Mouse (Mus musculus): Measurements from ENCODE around the gene Cap1.

DNA sequence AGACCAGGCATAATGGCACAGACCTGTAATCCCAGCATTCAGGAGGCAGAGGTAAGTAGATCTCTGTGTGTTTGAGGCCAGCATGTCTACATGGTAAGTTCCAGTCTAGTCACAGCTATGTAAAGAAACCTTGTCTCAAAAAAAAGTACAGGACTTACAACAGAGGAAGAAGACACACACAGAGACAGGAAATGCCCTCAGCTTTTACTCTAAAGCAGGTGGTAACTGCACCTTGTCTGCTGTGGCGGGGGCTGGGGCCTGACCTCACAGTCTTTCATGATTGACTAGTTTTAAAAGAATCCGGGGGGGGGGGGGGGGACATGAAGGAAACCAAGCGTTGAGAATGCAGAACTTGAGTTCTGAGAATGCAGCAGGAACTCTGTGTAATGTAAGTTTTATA is 48.0 kb upstream of the Cap1 start:
- no peak for TF ChIP-seq POLR2A (IDR thresholded peaks at IDR 0.05; ENCODE audit: control insufficient read depth, extremely low read depth, insufficient read depth, low read length, poor library complexity)
- TF ChIP-seq CTCF (IDR thresholded peaks at IDR 0.05; ENCODE audit: borderline replicate concordance, control insufficient read depth, extremely low read depth, insufficient read depth, low read length, poor library complexity): no peak

All from thymus, adult 2 months (tissue).